Mouse (Mus musculus): ENCODE data around the gene Git2.

Gene Git2

GRCm38 (mm10) chr5:114721969-114722368 is 53.3 kb downstream of the Git2 start:
- DNase-seq (ENCODE audit: low read depth, low spot score) = no peak

GRCm38 (mm10) chr5:114720784-114721183 is 54.5 kb downstream of the Git2 start:
- no peak for DNase-seq (ENCODE audit: low read depth, low spot score)

- DNase-seq (ENCODE audit: low read depth, low spot score) = no peak
Observed at GRCm38 (mm10) chr5:114719928-114720270, 55.4 kb downstream of the Git2 start.

- DNase-seq (ENCODE audit: low read depth, low spot score) = peak; percentile 97
Observed at GRCm38 (mm10) chr5:114719003-114719927, 56.1 kb downstream of the Git2 start.

GRCm38 (mm10) chr5:114718483-114718882 is 56.8 kb downstream of the Git2 start:
- no peak for DNase-seq (ENCODE audit: low read depth, low spot score)

- no peak for DNase-seq (ENCODE audit: low read depth, low spot score)
Observed at GRCm38 (mm10) chr5:114717937-114718336, 57.4 kb downstream of the Git2 start.

- no peak for DNase-seq (ENCODE audit: low read depth, low spot score)
Observed at GRCm38 (mm10) chr5:114717292-114717691, 58.0 kb downstream of the Git2 start.

GRCm38 (mm10) chr5:114714551-114714950 is 60.8 kb downstream of the Git2 start:
- no peak for DNase-seq (ENCODE audit: low read depth, low spot score)

GRCm38 (mm10) chr5:114709357-114709756 is 66.0 kb downstream of the Git2 start:
- no peak for DNase-seq (ENCODE audit: low read depth, low spot score)

- peak; percentile 31 for DNase-seq (ENCODE audit: low read depth, low spot score)
Observed at GRCm38 (mm10) chr5:114708491-114708890, 66.8 kb downstream of the Git2 start.

- DNase-seq (ENCODE audit: low read depth, low spot score) = peak; percentile 98
Observed at GRCm38 (mm10) chr5:114707265-114708068, 67.8 kb downstream of the Git2 start, which contains the start of gene Tchp. Tchp (plus strand) TSS chr5:114707760.

- peak; percentile 76 for DNase-seq (ENCODE audit: low read depth, low spot score)
Observed at GRCm38 (mm10) chr5:114702403-114703392, 72.6 kb downstream of the Git2 start.

- DNase-seq (ENCODE audit: low read depth, low spot score) = no peak
Observed at GRCm38 (mm10) chr5:114699015-114699414, 76.3 kb downstream of the Git2 start.

- no peak for DNase-seq (ENCODE audit: low read depth, low spot score)
Observed at GRCm38 (mm10) chr5:114698044-114698746, 77.1 kb downstream of the Git2 start.

GRCm38 (mm10) chr5:114696939-114697338 is 78.4 kb downstream of the Git2 start:
- DNase-seq (ENCODE audit: low read depth, low spot score) = no peak

- peak; percentile 60 for DNase-seq (ENCODE audit: low read depth, low spot score)
Observed at GRCm38 (mm10) chr5:114695775-114696174, 79.5 kb downstream of the Git2 start.

GRCm38 (mm10) chr5:114690633-114691567 is 84.4 kb downstream of the Git2 start, which contains the start of gene Gltp:
Gltp (minus strand) TSS chr5:114690984.
- DNase-seq (ENCODE audit: low read depth, low spot score) = peak; percentile 91

- DNase-seq (ENCODE audit: low read depth, low spot score) = peak; percentile 43
Observed at GRCm38 (mm10) chr5:114689700-114690366, 85.5 kb downstream of the Git2 start.

GRCm38 (mm10) chr5:114688703-114689102 is 86.6 kb downstream of the Git2 start:
- DNase-seq (ENCODE audit: low read depth, low spot score) = no peak

Measured in 3T3-L1 (cell line).